Mouse (Mus musculus) forebrain, embryonic 13.5 days (tissue): ENCODE measurements around the gene Zdhhc13. TPM values are rescaled to one million over a fixed set of nuclear protein-coding genes. Genes with fewer than 3 reads are reported as not detected.

Source experiments
- ATAC-seq: fragments of 200-750 bp; cut with Nextera tagmentation; 2 replicates; pipeline ENCODE4 v1.8.0; 2017
- H3K27ac ChIP-seq: fragments of 300-500 bp; sonication (generic); 2 replicates; pipeline ENCODE4 v1.5.1; 2015; ENCODE audit warnings: inconsistent platforms, mild to moderate bottlenecking, moderate library complexity
- H3K27me3 ChIP-seq: fragments of 300-500 bp; sonication (generic); 2 replicates; pipeline ENCODE4 v1.6.1; 2015; ENCODE audit warnings: mild to moderate bottlenecking, inconsistent platforms
- H3K36me3 ChIP-seq: fragments of 300-500 bp; sonication (generic); 2 replicates; pipeline ENCODE4 v1.6.1; 2015; ENCODE audit warnings: mild to moderate bottlenecking, inconsistent platforms; ENCODE audit not compliant: poor library complexity, severe bottlenecking
- H3K4me1 ChIP-seq: fragments of 300-500 bp; sonication (generic); 2 replicates; pipeline ENCODE4 v1.6.1; 2015; ENCODE audit warnings: inconsistent platforms
- H3K4me2 ChIP-seq: fragments of 300-500 bp; sonication (generic); 2 replicates; pipeline ENCODE4 v1.6.1; 2015; ENCODE audit warnings: inconsistent platforms, mild to moderate bottlenecking, moderate library complexity
- H3K4me3 ChIP-seq: fragments of 300-500 bp; sonication (generic); 2 replicates; pipeline ENCODE4 v1.5.1; 2015; ENCODE audit warnings: mild to moderate bottlenecking, inconsistent platforms
- H3K9ac ChIP-seq: fragments of 300-500 bp; sonication (generic); 2 replicates; pipeline ENCODE4 v1.6.1; 2015; ENCODE audit warnings: mild to moderate bottlenecking, inconsistent platforms
- H3K9me3 ChIP-seq: fragments of 300-500 bp; sonication (generic); replicated peaks from 2 replicates; pipeline ENCODE4 v1.6.1; 2016; ENCODE audit warnings: inconsistent platforms
- whole genome bisulfite sequencing: fragments of 180-500 bp; shearing (Covaris S2); methylation state at CpG from one replicate; pipeline ENCODE4 v1.1.7; 2015; 5-methylcytosine and 5-hydroxymethylcytosine counted together
- polyA plus RNA-seq: library from polyadenylated mRNA; unstranded; fragments of >200 nt; fragmentation: Nextera tagmentation; extraction: Ambion mirVana; gene quantifications from 2 replicates; pipeline ENCODE4 v1.2.1, GENCODE M21; 2015

Gene Zdhhc13
- polyA plus RNA-seq, 1 experiment from 2014 or later: 38.5 TPM

DNA sequence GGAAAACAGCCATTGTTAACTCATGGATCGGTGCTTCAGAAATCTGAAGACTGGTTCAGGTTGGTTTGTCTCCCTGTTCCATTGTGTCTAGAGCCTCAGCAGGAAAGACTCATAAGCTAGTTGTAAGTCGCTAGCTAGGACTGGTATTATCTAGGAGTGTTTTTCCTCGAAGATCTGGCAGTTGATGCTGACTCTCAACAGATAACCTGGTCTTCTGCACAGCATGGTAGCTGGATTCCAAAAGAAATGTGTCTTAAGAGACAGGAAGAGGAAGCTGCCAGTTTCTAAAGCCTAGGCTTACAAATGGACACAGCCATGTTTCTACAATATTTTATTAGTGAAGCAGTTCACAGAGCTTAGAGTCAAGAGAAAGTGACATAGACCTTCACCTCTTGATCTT lies 2.6 kb downstream of the Zdhhc13 start:
- Histone ChIP-seq H3K27me3 (no peaks in the 10 kb centered on the region), H3K4me3 (no peak overlapping the region), H3K4me2 (no peak overlapping the region), H3K27ac (no peak overlapping the region), H3K36me3 (peaks cover 5% of the 10 kb centered on the region; the same call in 1 of the 2 replicates), H3K4me1 (peaks cover 27% of the 10 kb centered on the region), H3K9ac (no peak overlapping the region), H3K9me3 (no peaks in the 10 kb centered on the region)
- 81% methylated on average over 3 of the region's 3 CpGs for WGBS
- ATAC-seq: no peak

DNA sequence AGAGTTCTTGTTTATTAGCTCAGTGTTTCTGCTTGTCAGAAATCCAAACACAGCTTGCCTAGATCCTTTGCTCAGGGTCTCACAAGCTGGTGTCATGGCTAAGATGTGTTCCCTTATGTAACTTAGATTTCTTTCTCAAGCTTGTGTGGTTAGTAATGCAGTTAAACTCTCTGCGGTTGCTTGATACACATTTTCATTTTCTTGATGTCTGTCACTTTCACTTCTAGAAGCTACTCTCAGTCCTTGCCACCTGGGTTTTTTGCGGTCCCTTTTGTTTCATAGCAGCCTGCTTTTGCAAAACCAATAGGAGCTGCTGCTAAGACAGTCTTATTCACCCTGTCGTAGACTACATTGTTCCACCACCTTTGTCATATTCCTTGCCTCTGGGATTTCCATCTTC lies 6.3 kb downstream of the Zdhhc13 start:
- no peaks in the 10 kb centered on the region for H3K9me3 ChIP-seq
- H3K9ac ChIP-seq: no peak overlapping the region
- H3K36me3 ChIP-seq: peaks cover 13% of the 10 kb centered on the region
- ATAC-seq: no peak
- H3K27me3 ChIP-seq: no peaks in the 10 kb centered on the region
- WGBS: 78% methylated on average over 3 of the region's 3 CpGs
- no peak overlapping the region for H3K4me3 ChIP-seq
- H3K4me2 ChIP-seq: no peak overlapping the region
- no peak overlapping the region for H3K27ac ChIP-seq
- peaks cover 14% of the 10 kb centered on the region for H3K4me1 ChIP-seq

DNA sequence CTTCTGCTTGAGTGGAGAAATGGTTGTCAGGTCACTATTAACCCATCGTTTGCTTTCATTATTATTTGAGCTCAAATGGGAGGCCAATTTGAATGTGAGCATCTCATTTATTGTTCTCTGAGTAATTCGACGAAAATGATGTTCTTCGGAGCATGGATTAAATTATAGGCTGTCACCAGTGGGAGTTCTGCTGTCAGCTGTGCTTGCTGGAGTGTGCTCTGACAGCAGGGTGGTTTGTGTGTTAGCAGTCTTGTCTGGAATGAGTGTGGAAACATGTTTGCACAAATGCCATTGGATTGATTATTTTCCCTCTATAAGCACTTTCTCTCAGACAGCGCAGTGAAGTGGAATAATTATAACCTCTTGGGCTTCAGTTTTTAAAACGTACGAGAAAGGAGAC lies 14.6 kb downstream of the Zdhhc13 start:
- 65% methylated on average over 7 of the region's 7 CpGs for WGBS
- no peaks in the 10 kb centered on the region for H3K9me3 ChIP-seq
- no peak overlapping the region for H3K4me2 ChIP-seq
- H3K9ac ChIP-seq: no peak overlapping the region
- no peak overlapping the region for H3K27ac ChIP-seq
- peak; percentile 90 for ATAC-seq
- no peaks in the 10 kb centered on the region for H3K4me1 ChIP-seq
- peaks cover 52% of the 10 kb centered on the region for H3K36me3 ChIP-seq
- no peak overlapping the region for H3K4me3 ChIP-seq
- no peaks in the 10 kb centered on the region for H3K27me3 ChIP-seq

DNA sequence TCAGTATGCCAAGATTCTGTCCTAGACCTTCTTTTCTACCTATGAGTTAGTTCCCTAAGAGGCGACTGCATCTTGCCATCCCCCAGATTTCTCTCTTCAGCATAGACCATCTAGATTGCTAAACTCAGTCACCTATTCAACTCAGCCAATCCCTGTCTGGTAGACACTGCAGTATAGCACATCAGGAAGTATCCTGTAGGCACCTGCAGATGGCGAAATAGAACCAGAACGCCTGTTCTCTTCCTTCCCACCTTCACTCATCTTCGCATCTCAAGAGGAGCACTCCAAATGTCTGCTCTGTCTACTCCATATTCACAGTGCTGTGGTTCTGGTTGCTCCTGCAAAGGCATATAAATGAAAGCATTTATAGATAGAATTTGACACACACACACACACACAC lies 17.8 kb downstream of the Zdhhc13 start:
- ATAC-seq: no peak
- Histone ChIP-seq H3K4me1 (no peaks in the 10 kb centered on the region), H3K36me3 (peaks cover 68% of the 10 kb centered on the region), H3K9me3 (no peaks in the 10 kb centered on the region), H3K27me3 (no peaks in the 10 kb centered on the region), H3K4me2 (no peak overlapping the region), H3K4me3 (no peak overlapping the region), H3K9ac (no peak overlapping the region), H3K27ac (no peak overlapping the region)
- 91% methylated on average over 4 of the region's 4 CpGs for WGBS

DNA sequence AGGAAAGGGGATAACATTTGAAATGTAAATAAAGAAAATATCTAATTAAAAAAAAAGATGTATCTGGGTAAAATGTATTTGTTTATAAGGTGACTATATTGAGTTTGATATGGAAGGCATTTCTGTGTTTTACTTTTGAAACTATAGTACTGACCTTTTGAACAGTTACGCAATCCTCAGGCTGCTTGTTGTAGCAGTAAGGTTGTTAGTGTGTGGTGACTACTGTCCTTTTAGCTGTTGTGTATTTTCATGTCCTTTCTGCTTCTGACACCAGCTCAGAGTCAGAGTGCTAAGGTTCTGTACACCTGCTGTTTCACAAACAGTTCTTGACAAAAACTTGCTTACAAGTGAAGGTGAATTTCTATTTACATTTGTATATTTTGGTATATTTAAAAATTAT lies 21.8 kb downstream of the Zdhhc13 start:
- peaks cover 61% of the 10 kb centered on the region for H3K36me3 ChIP-seq
- H3K9ac ChIP-seq: no peak overlapping the region
- H3K27ac ChIP-seq: no peak overlapping the region
- WGBS: 100% methylated on average over 1 of the region's 1 CpGs
- H3K4me3 ChIP-seq: no peak overlapping the region
- no peak for ATAC-seq
- H3K4me1 ChIP-seq: no peaks in the 10 kb centered on the region
- H3K4me2 ChIP-seq: no peak overlapping the region
- H3K27me3 ChIP-seq: no peaks in the 10 kb centered on the region
- no peaks in the 10 kb centered on the region for H3K9me3 ChIP-seq

DNA sequence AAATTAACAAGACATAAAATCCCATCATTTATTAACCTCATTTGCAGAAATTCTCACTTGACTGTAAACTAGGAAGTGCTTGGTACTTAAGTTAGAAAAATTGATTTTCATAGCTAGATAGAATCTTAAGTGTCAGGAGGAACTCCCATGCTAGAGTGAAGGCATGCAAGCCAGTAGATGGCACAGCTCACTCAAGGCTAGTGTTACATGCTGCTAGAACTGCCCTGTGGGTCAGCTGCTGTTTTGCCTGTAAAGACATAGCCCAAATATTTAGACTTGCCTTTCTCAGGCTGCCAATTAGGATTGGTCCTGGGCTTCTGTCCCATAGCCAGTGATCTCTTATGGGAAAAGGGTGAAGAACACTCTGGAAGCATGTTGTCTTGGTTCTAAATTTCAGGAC lies 23.6 kb downstream of the Zdhhc13 start:
- Histone ChIP-seq H3K9me3 (no peaks in the 10 kb centered on the region), H3K9ac (no peak overlapping the region), H3K4me3 (no peak overlapping the region), H3K27ac (no peak overlapping the region), H3K4me1 (no peaks in the 10 kb centered on the region), H3K4me2 (no peak overlapping the region), H3K27me3 (no peaks in the 10 kb centered on the region), H3K36me3 (peaks cover 60% of the 10 kb centered on the region)
- ATAC-seq: no peak

DNA sequence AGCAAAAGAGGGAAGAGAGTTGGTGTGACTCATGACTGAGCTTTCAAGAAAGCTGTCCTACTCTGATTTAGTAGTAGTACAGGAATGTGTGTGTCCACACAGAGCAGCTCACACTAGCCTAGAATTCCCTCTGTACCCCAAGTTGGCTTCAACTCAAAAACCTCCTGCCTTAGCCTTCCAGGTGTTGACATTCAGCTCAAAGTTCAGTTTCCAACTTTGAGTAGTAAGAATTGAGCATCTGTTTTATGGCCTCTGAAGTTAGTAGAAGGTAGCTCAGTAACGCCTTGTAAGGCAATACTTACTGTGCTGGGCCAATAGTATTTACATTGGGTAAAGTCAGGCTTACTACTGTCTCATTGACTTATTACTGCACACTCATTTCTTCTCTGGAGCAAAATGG lies 24.8 kb downstream of the Zdhhc13 start:
- Histone ChIP-seq H3K9me3 (no peaks in the 10 kb centered on the region), H3K27me3 (no peaks in the 10 kb centered on the region), H3K4me3 (no peak overlapping the region), H3K27ac (no peak overlapping the region), H3K4me1 (no peaks in the 10 kb centered on the region), H3K9ac (no peak overlapping the region), H3K36me3 (peaks cover 63% of the 10 kb centered on the region), H3K4me2 (no peak overlapping the region)
- no peak for ATAC-seq
- WGBS: 95% methylated on average over 1 of the region's 1 CpGs

DNA sequence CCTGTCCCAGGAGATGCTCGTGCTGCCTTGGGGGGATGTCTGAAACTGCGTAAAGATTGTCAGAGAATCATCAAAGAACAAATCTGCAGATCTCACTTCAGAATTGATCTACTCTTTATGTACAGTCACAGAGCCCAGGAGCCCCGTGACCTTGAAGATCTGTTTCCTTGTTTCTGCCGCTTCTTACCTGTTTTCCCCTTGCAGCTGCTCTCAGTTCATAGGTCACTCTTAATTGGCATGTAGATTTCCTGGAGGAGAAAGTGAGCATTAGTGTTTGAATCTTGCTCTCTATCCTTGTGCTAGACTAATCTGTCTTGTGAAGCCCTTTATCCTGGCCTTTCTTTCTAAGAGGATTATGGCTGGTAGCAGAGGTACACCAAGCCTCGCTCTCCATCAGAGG lies 32.9 kb downstream of the Zdhhc13 start:
- Histone ChIP-seq H3K4me3 (no peak overlapping the region), H3K4me1 (no peaks in the 10 kb centered on the region), H3K27me3 (no peaks in the 10 kb centered on the region), H3K36me3 (peaks cover 84% of the 10 kb centered on the region), H3K4me2 (no peak overlapping the region), H3K27ac (no peak overlapping the region), H3K9ac (no peak overlapping the region), H3K9me3 (no peaks in the 10 kb centered on the region)
- no peak for ATAC-seq
- WGBS: 62% methylated on average over 5 of the region's 5 CpGs

DNA sequence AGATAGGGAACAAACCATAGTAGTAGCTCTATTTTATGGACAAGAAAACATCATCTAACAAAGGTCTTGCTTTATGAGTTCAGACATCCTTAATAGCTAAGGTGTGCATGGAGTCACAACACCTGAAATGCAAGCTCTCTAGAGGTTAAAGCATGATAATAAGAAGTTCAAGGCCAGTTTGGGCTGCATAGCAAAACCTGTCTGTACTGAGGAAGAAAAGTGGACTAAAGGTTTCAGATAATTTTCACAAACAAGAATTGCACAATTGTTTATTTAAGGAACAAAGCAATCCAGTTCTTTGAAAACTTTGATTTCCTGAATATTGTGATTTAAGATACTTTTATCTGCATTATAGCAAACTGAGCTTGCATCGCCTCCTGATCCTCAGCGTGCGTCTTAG lies 34.8 kb downstream of the Zdhhc13 start:
- Histone ChIP-seq H3K9me3 (no peaks in the 10 kb centered on the region), H3K4me1 (no peaks in the 10 kb centered on the region), H3K4me2 (no peak overlapping the region), H3K27me3 (no peaks in the 10 kb centered on the region), H3K36me3 (peaks cover 82% of the 10 kb centered on the region), H3K9ac (no peak overlapping the region), H3K27ac (no peak overlapping the region), H3K4me3 (no peak overlapping the region)
- no peak for ATAC-seq
- 96% methylated on average over 3 of the region's 3 CpGs for WGBS

DNA sequence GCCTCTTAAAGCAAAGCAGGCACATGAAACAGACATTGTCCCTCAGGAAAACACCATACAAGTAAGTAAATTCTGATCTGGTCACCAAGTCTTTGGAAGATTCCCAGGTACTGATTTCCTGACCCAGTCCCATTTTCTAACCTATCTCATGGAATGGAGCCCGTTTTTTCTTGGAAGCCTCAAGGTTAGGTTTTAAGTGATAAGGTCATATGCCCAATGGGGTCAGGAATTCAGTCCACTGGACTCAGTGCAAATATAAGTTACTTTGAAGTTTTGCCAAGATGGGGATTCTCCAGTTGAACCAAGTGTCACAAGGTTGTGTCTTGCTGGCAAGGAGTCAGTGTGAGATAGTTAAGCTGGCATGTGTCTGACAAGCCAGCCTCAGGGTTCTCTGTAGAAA lies 35.9 kb downstream of the Zdhhc13 start:
- no peak overlapping the region for H3K27ac ChIP-seq
- ATAC-seq: no peak
- WGBS: 98% methylated on average over 1 of the region's 1 CpGs
- H3K4me2 ChIP-seq: no peak overlapping the region
- no peak overlapping the region for H3K9ac ChIP-seq
- H3K4me3 ChIP-seq: no peak overlapping the region
- H3K9me3 ChIP-seq: no peaks in the 10 kb centered on the region
- H3K27me3 ChIP-seq: no peaks in the 10 kb centered on the region
- peaks cover 72% of the 10 kb centered on the region for H3K36me3 ChIP-seq
- H3K4me1 ChIP-seq: no peaks in the 10 kb centered on the region

DNA sequence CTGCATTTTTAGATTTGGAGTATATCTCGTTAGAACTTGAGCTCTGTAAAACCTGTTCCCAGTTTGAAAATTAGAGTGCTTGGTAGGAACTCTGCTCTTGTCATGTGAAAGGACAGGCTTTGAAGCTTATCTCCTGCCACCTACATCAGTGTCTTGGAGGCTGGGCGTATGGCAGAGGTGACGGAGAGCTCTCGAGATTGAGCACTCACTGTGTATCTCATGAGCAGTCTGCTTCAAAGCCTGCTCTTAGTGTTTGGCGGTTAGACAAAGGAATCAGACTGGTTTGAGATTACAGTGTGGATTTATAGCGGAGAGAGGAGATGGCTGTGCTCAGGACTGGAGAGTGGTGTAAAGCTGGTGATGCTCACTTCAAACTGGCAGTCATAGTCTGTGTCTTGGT lies 36.4 kb downstream of the Zdhhc13 start:
- Histone ChIP-seq H3K4me3 (no peak overlapping the region), H3K9ac (no peak overlapping the region), H3K27ac (no peak overlapping the region), H3K9me3 (no peaks in the 10 kb centered on the region), H3K4me1 (no peaks in the 10 kb centered on the region), H3K27me3 (no peaks in the 10 kb centered on the region), H3K4me2 (no peak overlapping the region), H3K36me3 (peaks cover 67% of the 10 kb centered on the region)
- ATAC-seq: no peak
- WGBS: 95% methylated on average over 6 of the region's 6 CpGs

DNA sequence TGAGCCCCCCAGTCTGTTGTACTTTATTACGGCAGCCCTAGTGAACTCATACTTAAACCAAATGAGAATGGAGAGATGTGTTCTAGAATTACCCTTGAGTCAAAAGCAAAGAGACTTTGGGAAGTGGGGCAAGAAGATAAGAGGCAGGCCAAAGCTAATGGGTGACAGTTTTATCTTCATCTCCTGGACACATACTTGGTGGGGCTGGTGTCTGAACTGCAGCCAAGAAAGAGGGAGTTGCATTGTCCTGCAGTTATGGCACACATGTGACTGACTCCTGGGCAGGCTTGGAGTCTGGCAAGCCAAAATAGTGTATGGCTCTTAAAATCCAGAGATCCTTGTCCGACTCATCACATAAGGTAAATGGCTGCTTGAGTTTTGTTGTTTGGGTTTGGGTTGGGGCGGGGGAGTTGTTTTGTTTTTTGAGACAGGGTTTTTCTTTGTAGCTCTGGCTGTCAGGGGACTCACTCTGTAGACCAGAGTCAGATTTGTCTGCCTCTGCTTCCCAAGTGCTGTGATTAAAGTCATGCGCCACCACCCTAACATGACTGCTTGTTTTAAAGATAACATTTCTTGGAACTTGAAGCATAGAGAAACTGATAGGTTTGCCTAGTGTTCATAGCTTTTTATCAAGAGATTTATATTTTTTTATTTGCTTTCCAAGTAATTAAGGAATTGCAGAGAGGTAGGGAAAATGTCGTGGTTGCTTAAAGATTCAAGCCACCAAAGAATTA lies 40.5 kb downstream of the Zdhhc13 start:
- H3K9ac ChIP-seq: no peak overlapping the region
- H3K9me3 ChIP-seq: no peaks in the 10 kb centered on the region
- ATAC-seq: no peak
- WGBS: 85% methylated on average over 5 of the region's 5 CpGs
- H3K27ac ChIP-seq: no peak overlapping the region
- peaks cover 36% of the 10 kb centered on the region for H3K36me3 ChIP-seq
- no peak overlapping the region for H3K4me2 ChIP-seq
- H3K4me1 ChIP-seq: peaks cover 1% of the 10 kb centered on the region
- no peaks in the 10 kb centered on the region for H3K27me3 ChIP-seq
- H3K4me3 ChIP-seq: no peak overlapping the region

DNA sequence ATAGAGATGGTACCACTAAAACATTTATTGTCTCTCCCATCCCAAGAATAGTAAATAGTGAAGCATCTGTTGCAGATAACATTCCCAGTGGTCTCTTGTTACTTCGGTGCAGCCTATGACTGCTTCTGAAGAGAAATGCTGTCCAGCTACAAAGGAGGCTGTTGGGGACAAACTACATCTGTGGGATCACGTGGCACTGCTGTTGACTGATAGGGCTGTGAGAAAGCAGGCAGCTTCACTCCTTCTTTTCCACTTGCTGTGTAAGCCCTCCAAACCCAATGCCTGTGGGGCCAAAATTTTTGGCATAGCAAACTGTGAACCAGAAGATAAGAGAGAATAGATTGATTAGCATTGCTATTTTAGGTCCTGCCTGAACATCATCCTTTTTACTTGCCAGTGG lies 41.6 kb downstream of the Zdhhc13 start:
- Histone ChIP-seq H3K9ac (no peak overlapping the region), H3K4me2 (no peak overlapping the region), H3K4me3 (no peak overlapping the region), H3K27me3 (no peaks in the 10 kb centered on the region), H3K27ac (no peak overlapping the region), H3K4me1 (peaks cover 12% of the 10 kb centered on the region), H3K36me3 (peaks cover 26% of the 10 kb centered on the region), H3K9me3 (no peaks in the 10 kb centered on the region)
- WGBS: 72% methylated on average over 2 of the region's 2 CpGs
- no peak for ATAC-seq
